Mouse (Mus musculus) urinary bladder, postnatal 4 days (tissue): ENCODE measurements around the gene Ppig.
A peak's percentile ranks its signal among the peaks of the same experiment; 100 is the strongest.
"Not testable (repeated sequence)": the region's sequence is repeated elsewhere in the genome, so short reads cannot be mapped to it uniquely, and the experiment has no call there.

ENCODE experiments used
- DNase-seq, 2 experiments: peaks; one replicate each; pipeline ENCODE4 v3.0.0; 2021 to 2022; ENCODE audit warnings: low spot score in 2 of 2

Ppig gene

DNA sequence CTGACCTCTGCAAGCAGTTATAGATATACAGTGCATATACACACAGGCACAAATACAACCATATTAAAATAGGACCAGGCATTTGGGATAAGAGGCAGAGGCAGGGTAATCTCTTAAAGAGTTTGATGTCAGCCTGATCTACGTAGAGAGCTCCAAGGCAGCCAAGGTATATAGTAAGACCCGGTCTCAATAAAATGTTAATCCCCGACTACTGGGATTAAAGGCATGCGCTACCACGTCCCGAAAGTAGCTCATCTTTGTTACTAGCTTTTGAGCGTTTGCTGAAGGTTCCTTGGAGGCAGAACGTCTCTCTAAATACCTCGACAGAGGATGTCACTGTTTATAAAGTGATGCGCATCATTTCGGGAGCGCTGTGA, at the start of gene Ppig:
Ppig (plus strand) TSS at position 273 of the 377 bp plus-strand sequence.
- no peak for DNase-seq

DNA sequence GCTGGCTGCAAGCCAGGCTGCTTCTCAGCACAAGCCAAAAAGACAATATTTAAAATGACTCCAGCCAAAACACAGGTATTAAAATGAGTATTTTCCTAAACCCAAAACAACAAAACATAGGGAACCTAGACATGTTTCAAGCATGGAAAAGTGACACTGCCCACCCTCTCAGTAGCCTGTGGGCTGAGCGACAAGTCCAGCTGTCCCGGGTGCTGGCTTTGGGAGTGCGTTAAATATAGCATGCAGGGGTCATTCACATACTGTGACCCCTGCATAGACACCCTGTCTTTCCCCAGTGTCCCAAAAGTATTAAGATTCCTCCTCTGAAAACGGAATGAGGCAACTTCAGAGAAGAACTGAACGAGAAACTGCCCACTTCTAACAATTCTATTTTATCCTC, 48.6 kb upstream of the Ppig start:
- no peak for DNase-seq

DNA sequence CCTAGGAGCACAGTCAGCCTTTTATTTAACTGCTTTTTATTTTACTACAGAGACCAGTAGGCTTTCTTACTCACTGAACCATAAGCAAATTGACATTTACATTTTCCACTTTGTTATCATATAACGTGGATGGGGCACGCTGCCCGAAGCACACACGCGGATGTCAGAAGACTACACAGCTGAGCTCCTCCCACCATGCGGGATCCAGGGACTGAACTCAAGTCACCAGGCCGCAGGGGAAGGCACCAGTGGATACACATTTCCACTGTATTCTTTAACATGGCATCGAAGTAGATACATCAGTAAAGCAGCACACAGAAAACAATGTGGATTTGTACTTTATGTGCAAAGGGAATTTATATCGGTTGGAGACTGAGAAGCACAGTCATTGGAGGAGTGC, 47.1 kb upstream of the Ppig start:
- no peak for DNase-seq

DNA sequence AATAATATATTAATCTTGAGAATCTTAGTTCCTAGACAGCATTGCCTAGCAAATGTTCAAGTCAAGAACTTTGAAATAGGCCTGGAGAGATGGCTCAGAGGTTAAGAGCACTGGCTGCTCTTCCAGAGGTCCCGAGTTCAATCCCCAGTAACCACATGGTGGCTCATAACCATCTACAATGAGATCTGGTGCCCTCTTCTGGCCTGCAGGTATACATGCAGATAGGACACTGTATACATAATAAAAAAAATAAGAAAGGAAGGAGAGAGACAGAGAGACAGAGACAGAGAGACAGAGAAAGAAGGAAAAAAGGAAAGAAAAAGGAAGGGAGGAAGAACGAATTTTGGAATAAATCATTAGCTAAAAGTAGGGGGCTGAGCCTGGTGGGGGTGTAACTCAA, 45.6 kb upstream of the Ppig start:
- no peak for DNase-seq

DNA sequence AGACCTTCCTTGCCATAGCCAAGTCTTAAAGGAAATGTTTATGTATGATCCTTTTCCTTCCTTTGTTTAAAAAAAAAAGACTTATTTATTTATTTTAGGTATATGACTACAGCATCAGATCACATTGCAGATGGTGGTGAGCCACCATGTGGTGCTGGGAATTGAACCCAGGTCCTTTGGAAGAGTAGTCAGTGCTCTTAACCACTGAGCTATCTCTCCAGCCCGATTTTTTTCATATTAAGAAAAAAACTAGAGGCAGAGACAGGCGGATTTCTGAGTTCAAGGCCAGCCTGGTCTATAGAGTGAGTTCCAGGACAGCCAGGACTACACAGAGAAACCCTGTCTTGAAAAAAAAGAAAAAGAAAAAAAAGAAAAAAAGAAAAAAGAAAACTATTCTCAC, 45.1 kb upstream of the Ppig start:
- not testable (repeated sequence) for DNase-seq

DNA sequence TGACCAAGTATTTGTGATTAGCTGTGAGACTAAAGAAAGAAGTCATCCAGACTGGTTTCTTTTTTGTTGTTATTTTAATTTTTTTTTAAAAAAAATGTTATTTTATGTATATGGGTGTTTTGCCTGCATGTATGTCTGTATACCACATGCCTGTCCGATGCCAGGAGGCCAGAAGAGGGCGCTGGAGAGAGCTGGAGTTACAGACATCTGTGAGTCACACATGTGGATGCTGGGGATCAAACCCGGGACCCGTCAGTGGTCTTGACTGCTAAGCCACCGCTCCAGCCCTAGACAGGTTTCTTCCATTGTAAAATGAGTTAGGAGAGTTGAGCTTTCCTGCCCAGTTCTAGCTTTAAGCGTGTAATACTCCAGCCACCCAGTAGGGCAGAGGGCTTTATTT, 42.4 kb upstream of the Ppig start:
- DNase-seq = no peak

DNA sequence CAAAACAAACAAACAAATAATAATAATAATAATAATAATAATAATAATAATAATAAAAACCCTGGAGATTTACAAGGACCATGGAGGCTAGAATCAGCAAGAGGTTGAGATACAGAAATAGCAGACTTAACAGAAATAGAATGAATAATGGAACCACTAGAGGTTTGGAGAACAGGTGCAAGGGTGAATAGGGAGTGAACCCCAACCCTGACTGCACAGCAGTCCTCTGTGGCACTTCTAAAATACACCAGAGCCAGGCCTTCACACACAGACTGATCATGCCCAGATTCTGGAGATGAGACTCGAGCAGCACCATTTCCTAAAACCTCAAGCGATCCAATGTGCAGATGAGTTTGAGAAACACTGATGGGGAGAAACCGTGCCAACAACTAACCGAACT, 40.4 kb upstream of the Ppig start:
- no peak for DNase-seq

DNA sequence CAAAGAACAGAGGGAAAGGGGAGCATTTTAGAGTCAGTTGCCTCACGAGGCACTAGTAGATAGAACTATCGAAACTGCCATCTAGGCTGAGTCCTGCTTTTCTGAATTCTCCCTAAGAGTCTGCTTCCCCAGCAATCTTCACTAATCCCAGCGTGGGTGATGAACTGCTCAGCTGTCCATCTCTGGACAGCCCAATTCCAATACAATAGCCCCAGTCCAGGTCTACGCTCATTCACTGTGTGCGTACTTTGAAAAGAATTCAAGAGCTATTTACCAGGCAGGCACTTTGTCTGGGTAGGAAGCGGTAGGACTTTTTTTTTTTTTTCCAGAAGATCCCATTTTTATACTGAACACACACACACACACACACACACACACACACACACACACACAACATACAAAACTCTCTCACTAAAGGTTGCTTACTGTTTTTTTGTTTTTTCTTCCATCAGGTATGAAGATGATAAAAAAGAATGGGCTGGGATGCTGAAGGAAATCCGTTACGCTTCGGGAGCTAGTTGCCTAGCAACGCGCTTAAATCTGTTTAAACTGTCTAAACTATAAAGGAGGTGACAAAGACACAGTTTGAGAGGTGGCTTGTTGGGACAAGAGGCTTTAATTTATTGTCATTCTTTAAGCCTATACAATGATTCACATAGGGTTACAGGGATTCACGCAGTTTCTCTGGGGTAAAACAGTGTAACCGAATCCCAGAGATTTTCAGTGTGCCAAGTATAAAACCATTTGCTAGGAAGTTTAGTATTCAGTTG, 39.1 kb upstream of the Ppig start:
- DNase-seq = no peak

DNA sequence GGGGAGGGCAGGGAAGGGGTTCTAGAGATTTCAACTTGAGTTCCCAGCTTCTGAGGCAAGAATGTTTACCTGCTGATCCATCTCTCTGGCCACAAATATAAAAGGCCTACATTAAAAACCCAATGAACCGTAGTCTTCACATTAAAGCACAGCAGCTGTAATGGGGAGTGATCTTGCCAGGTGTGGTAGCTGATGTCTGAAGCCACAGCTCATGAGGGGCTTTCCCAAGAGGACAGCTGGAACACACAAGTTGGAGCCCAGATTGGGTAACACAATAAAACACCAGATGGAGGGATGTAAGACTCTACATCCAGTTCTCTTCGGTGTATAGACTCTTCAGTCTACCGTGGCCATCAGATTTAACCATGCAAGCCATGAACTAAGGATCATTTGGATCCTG, 37.9 kb upstream of the Ppig start:
- no peak for DNase-seq

DNA sequence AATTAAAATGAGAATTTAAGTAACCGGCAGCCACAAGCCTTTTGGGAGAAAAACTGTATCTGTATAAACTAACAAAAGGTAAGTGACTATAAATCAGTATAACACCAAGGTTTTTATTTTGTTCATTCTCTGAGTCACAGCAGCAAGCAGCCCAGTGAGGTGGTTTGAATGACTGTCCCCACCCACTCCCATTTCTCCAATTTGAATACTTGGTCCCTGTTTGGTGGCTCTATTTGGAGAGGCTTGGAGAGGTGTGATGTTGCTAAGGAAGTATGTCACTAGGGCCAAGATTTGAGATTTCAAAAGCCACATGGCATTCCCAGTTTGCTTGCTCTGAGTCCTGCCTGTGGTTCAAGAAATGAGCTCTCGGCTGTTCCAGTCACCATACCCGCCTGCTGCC, 32.1 kb upstream of the Ppig start:
- no peak for DNase-seq

DNA sequence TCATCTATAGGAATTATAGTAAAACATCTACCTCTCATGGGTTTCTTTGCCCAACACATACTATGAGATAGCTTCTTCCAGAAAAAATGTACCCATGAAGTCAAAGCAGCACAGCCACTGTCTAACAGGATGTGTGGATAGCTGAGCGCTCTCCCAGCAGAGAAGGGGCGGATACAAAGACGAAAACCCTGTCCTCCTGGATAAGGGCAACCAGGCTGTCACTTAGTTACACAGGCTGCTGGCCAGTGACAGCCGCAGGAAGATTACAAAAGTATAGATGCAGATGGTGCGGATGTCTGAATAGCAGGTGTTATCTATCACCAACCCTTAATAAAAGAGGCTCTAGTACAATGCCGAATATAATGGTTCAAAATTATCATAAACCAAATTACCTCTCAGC, 31.5 kb upstream of the Ppig start:
- no peak for DNase-seq

DNA sequence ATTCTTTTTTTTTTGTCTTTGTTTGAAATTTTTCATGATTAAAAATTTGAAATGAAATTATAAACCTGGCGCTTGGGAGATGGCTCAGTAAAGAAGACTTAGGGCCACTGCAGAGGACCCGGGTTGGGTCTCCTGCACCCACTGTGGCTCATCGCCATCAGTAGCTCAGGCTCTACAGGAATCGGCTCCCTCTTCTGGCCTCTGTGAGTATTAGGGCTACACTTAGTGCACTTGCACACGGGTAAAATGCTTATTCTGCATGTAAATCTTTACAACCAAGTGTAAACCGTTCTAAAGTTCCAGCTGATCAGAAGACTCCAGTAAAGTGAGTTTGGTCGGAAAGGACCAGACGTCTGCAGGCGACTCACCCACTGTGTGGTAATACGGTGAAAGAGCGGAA, 28.8 kb upstream of the Ppig start:
- no peak for DNase-seq

DNA sequence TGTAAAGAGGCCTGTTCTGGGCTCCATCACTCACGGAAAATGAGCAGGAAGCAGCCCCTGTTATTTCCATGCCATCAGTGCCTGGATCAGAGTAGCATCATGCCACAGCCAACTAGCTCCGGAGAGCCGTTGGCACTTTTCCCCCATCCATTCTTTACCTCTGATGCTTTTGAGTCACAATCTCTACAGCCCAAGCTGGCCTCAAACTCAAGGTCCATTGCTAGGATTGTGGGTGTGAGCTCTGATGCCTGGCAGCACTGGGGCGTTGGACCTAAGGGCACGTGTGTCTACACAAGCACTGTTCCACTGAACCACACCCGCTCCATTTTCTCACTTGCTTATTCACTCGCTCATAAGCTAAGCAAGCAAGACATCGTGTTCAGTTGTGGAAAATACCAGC, 21.9 kb upstream of the Ppig start:
- DNase-seq = no peak

DNA sequence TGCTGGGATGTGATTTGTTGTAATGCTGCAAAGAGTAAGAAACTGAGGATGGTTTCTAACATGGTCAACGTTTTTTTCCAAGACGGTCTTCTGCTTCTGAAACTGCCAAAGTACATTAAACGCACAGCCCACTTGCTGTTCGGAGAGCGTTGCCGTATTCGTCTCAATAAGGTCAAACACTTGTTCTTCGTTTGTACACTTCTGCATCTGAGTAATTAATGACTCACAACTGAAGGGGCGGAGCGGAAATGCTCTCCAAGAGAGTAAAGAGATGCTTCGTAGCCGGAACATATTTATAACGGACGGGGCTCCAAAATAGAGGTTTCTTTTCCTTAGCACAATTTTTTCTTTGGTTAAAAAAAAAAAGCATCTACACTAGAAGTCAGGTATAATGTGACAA, 10.2 kb upstream of the Ppig start:
- DNase-seq = no peak

DNA sequence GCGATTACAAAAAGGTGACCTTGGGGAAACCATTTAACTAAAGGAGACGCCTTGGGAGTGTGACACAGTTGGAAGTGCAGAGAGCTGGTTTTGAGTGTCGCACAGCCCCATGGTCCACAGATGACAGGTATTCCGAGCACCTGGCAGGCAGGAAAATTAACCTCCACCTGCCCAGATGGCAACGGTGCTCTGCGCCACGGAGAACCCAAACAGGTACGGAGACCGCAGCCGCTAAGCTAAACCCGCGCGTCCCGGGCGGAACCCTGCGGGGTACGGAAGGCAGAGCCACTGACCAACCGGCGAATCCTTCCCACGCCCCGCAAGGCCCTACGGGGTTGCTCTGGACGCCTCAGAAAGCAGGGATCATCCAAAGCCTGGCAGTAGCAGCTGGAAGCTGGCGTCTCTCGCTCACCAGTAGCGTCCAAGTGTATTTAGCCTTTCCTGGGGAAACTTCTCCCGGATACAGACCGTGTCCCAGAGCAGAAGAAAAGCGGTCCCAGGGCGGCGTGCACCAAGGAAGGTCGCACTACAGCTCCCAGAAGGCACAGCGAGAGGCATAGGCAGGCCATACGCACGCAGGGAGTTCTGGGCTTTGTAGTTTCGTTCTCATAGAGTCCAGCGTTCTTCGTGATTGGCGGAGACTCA, 9.2 kb upstream of the Ppig start, which contains the start of gene Fastkd1:
Fastkd1 (minus strand) TSS at position 536 of the 645 bp plus-strand sequence.
- peak; percentile 76 for DNase-seq

DNA sequence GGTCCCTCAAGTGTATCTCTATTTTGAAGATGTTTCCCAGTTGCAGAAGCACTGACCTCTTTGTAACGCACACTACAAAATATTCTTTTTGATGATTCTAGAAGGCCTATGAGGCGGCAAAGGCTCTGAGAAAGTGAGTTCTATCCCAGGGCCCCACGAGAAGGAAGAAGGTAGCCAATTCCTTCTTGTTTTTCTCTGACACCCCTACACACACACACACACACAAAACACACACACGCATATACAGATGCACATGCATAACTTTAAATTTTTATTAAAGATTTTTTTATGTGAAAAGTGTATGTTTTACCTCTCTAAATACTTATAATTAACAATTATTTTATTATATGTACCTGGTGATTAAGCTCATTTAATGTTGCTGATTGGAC, 8.7 kb upstream of the Ppig start:
- no peak for DNase-seq

DNA sequence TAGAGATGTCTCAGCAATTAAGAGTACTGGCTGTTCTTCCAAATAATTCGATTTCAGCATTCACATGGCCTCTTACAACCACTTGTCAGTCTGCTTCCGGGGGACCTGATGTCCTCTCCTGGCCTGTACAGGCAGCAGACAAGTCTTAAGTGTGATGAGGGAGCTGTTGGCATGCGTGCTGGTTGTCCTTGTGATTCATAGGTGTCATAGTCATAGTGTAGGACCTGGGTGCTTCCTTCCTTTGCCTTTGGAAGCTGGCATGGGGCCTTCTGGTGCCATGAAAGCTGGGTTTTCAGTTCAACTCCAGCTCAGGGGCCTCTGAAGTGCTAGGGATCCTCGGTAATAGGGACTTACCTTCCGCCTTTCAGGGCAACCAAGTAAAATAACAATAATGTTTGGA, 8.2 kb upstream of the Ppig start:
- no peak for DNase-seq

DNA sequence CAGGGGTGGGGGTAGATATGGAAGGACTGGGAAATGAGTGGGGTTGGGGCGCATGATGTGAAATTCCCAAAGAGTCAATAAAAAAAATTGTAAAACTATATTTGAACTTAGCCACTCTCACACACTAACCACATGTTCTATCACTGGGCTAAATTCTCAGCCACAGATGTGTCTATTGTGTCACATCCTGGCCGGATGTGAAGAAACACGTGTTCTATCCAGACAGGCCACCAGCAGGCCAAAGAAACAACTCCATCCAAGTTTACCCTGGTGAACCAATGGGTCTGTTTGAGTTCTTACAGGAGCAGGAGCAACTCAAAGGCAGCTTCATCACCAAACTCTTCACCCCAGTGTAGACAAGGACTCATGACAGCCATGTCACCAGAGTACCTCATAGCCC, 5.9 kb upstream of the Ppig start:
- no peak for DNase-seq

DNA sequence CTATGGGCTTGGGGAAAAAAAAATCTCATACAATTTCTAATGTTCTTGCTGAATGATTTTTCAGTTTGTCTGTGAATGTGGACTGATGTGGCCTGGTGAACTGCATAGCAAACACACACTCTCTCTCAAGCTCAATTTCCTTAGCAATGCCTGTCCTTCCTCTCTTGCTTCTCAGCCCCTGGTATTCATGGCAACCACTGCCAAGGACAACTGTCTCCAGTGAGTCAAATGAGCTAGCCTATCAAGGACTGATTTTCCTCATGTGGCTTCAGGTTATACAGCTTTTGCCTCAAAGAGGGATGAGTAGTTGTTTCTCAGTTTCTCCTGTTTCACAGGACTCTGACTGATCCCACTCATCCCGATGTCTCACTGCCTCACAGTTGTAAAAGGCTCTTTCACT, 3.2 kb upstream of the Ppig start:
- DNase-seq = no peak

DNA sequence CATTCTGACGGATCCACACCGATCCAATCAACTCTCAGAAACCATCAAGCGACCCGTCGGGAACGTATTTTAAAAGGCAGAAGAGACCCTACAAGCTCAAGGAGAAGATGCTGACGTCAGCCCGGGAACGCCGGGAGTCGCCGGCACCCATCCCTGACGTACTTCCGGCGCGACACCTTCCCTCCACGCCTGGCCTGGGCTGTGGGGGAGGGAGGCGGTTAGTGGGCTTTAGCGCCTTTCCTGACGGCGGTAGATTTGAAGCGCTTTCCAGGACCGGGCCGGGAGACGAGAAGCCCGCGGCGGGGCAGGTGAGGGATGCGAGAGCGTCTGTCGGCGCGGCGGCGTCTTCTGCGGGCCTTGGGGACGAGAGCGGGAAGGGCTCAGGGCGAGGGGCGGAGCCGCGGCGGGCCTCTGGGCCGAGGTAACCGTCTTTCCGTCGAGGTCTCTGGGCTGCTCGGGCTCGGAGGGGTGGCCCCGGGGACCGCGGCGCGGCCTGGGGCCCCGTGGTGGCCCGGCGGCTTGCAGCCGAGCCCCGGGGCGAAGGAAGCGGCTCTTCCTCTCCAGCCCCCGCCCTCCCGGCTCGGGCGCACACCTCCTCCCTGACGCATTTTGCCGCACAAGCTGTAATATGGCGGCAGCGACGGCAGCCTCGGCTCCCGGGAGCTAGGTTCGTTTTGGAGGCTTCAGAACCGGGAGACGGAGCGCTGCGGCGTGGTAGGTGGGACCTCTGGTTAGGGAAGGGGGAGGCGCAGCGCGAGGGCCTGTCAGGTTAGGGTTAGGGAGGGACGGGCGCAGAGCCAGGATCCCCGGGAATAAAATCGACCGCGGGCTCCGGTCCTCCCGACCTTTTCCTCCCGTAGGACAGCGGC, 539 bp downstream of the Ppig start:
- DNase-seq = peak; percentile 83 to 93

DNA sequence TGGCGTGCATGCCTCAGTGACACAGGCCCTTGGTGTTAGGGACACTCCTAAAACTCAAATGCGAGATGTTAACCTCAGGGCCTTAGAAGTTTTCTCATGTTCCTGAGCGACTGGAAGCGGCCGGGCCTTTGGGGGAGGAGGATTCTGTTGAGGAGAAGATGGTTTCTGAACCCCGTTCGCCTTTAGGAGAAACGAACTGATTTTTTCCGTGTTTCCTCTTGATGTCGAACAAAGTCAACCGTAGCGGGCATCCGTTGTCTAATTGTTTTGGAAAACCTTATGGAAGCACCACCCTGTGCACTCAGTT, 1.1 kb downstream of the Ppig start:
- no peak for DNase-seq

DNA sequence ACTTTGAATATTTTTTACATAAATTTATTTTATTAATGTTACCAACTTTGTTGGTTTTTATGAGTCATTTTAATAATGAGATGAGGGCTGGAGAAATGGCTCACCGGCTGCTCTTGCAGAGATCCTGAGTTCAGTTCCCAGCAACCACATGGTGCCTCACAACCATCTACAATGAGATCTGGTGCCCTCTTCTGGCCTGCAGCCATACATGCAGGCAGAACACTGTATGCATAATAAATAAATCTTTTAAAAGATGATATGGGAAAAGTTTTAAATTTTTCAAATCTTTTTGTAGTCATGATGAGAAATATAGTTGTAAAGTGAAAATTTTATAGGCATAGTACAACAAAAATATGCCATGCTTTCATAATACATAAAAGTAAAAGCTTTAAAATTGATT, 22.7 kb downstream of the Ppig start:
- no peak for DNase-seq

DNA sequence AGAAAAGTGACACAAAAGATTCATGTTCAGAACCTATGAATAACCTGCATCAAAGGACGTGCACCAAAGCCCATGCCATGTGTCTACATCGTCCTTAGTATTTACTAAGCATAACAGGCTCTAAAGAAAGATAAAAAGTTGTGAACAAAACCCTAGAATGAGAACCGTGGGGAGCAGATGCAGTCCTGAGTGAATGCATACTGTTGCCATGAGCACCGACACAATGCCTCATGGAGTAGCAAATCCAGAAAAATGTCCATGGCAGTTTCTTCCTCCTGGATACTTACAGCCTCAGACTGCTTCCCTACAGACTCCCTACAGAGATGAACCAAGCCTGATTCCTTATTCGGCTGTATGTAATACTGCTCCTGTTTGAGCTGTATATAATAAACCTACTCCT, 38.6 kb downstream of the Ppig start:
- DNase-seq = no peak
